Comparison of ENCODE assay signal across 9 mouse cellular contexts in the genomic region with DNA sequence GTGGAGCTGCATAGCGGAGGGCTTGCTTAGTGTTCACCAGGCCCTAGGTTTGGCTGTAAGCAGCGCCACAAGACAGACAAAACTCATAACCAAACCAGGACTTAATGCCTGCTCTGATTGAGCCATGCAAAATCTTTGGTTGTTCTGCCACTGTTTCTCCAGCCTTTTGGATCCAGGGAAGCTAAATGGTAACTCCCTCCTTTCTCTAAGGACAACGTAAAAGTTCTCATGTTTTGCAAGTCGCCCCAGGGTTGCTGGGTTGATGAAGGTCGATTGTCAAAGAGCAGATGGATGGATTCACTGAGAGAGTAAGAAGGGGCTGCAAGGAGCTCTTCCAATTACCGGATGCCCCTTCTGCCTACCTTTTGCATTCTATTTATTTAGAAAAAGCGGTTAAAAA. TPM values are rescaled to one million over a fixed set of nuclear protein-coding genes. Genes with fewer than 3 reads are reported as not detected.
DNase-seq lines count a peak whose midpoint lies in the region; ATAC-seq and TF ChIP-seq lines count a peak whose summit lies in the region.
"Had no signal": no experiment of that assay in that cellular context is flagged by ENCODE, and none has a peak within 500 bp of the region (broad histone marks: within the 10 kb centered on the region; RNA-seq: fewer than 3 reads in every experiment).

No protein-coding gene starts in this region.

- peak overlapping the region; percentile 54 for H3K4me2 ChIP-seq in forebrain, embryonic 15.5 days (replicated peaks)
- H3K4me2 ChIP-seq in liver, embryonic 15.5 days = peak overlapping the region; percentile 97

- in situ Hi-C loops in ES-E14 (cut with MboI; ENCODE audit: low sequenced_read_pairs in 2 of 2, unreplicated experiment in 2 of 2) = no loop called here

- H3K27ac ChIP-seq in ES-E14 (ENCODE audit: insufficient read depth, low read depth, low read length, poor library complexity, severe bottlenecking) = no peak overlapping the region
- H3K27ac ChIP-seq in forebrain, embryonic 15.5 days (replicated peaks) = peak overlapping the region; percentile 73; the same call in 1 of the 2 replicates
- H3K27ac ChIP-seq in liver, embryonic 15.5 days (replicated peaks) = peak overlapping the region; percentile 53; the same call in 1 of the 2 replicates

- no peaks in the 10 kb centered on the region for H3K9me3 ChIP-seq in erythroblast, embryonic 14.5 days (ENCODE audit: control insufficient read depth, low read length)
- no peaks in the 10 kb centered on the region for H3K9me3 ChIP-seq in ES-E14 (ENCODE audit: control insufficient read depth, insufficient read depth, low read depth, low read length)
- H3K9me3 ChIP-seq in forebrain, embryonic 15.5 days = no peaks in the 10 kb centered on the region
- no peaks in the 10 kb centered on the region for H3K9me3 ChIP-seq in liver, embryonic 15.5 days (replicated peaks)

- H3K9ac ChIP-seq in ES-E14 (ENCODE audit: insufficient read depth, low read depth, low read length, poor library complexity, severe bottlenecking) = no peak overlapping the region; the same call in 1 of the 2 replicates
- peak overlapping the region; percentile 63 for H3K9ac ChIP-seq in forebrain, embryonic 15.5 days (replicated peaks)
- peak overlapping the region; percentile 63; the same call in 1 of the 2 replicates for H3K9ac ChIP-seq in liver, embryonic 15.5 days

- DNase-seq in ES-E14 (ENCODE audit: low read depth, low spot score) = no peak
- no peak for DNase-seq in c-Kit-positive CD71-positive TER-119-positive erythroid progenitor cells, embryonic 14.5 days (ENCODE audit: low spot score)
- DNase-seq in cerebellum, adult 8-10 months = no peak
- DNase-seq in urinary bladder, postnatal 36 days (ENCODE audit: low spot score in 2 of 2) = no peak

- H3K27me3 ChIP-seq in erythroblast, embryonic 14.5 days (ENCODE audit: control insufficient read depth) = peaks cover 17% of the 10 kb centered on the region
- no peaks in the 10 kb centered on the region for H3K27me3 ChIP-seq in forebrain, embryonic 15.5 days
- no peaks in the 10 kb centered on the region for H3K27me3 ChIP-seq in liver, embryonic 15.5 days

- H3K4me3 ChIP-seq in erythroblast, embryonic 14.5 days (replicated peaks) = peak overlapping the region; percentile 71
- H3K4me3 ChIP-seq in ES-E14 (ENCODE audit: insufficient read depth in 1 of 2, low read depth in 1 of 2, low read length in 2 of 2, poor library complexity in 1 of 2, severe bottlenecking in 1 of 2) = peak overlapping the region; percentile 73 to 92; a peak in 3 of 4 replicates
- H3K4me3 ChIP-seq in forebrain, embryonic 15.5 days = peak overlapping the region; percentile 54
- H3K4me3 ChIP-seq in liver, embryonic 15.5 days (replicated peaks) = peak overlapping the region; percentile 69

- no peak for ATAC-seq in erythroblast, adult 5-6 weeks (replicated peaks; ENCODE audit: low FRiP score, poor library complexity, severe bottlenecking)
- no peak for ATAC-seq in forebrain, embryonic 15.5 days (replicated peaks)
- ATAC-seq in liver, embryonic 15.5 days (ENCODE audit: insufficient read depth) = no peak

- peaks cover 52% of the 10 kb centered on the region for H3K4me1 ChIP-seq in erythroblast, embryonic 14.5 days (ENCODE audit: control insufficient read depth)
- peaks cover 2 to 11% of the 10 kb centered on the region in 2 experiments; a peak in 2 of 4 replicates for H3K4me1 ChIP-seq in ES-E14 (ENCODE audit: control insufficient read depth in 2 of 2, insufficient read depth in 2 of 2, low read length in 2 of 2, poor library complexity in 1 of 2)
- H3K4me1 ChIP-seq in forebrain, embryonic 15.5 days = peaks cover 36% of the 10 kb centered on the region
- H3K4me1 ChIP-seq in liver, embryonic 15.5 days (replicated peaks) = peaks cover 61% of the 10 kb centered on the region

- H3K36me3 ChIP-seq in erythroblast, embryonic 14.5 days (ENCODE audit: control insufficient read depth) = no peaks in the 10 kb centered on the region; the same call in 1 of the 2 replicates
- no peaks in the 10 kb centered on the region for H3K36me3 ChIP-seq in ES-E14 (ENCODE audit: control insufficient read depth, insufficient read depth, low read length, poor library complexity, severe bottlenecking)
- no peaks in the 10 kb centered on the region for H3K36me3 ChIP-seq in forebrain, embryonic 15.5 days
- no peaks in the 10 kb centered on the region for H3K36me3 ChIP-seq in liver, embryonic 15.5 days (replicated peaks)

- 18% methylated on average over 7 of the region's 7 CpGs for WGBS in forebrain, embryonic 15.5 days
- 17% methylated on average over 7 of the region's 7 CpGs for WGBS in liver, embryonic 15.5 days (ENCODE audit: insufficient replicate concordance)

TF ChIP-seq in ES-E14, 5 proteins besides CTCF, POLR2A, EP300 and RAD21:
- no peak for TF ChIP-seq ZC3H11A (IDR thresholded peaks at IDR 0.05; ENCODE audit: borderline replicate concordance, low read depth, low read length)
- no peak for TF ChIP-seq HCFC1 (IDR thresholded peaks at IDR 0.05; ENCODE audit: borderline replicate concordance, insufficient read depth, low read length)
- TF ChIP-seq CHD2 (IDR thresholded peaks at IDR 0.05; ENCODE audit: low read depth, low read length) = no peak
- TF ChIP-seq MAFK (IDR thresholded peaks at IDR 0.05; ENCODE audit: insufficient read depth, low read depth, low read length) = no peak
- TF ChIP-seq ZNF384 (IDR thresholded peaks at IDR 0.05; ENCODE audit: low read depth, low read length) = no peak
TF ChIP-seq in ES-E14: peak in this region for 0.

RNA-seq across cellular contexts. Expression of gene Lipe, which starts 3.8 kb away (rescaled TPM):
- polyA plus RNA-seq in erythroblast, embryonic 14.5 days (2012) = 0.22 and 0.32 TPM in 2 replicates
- total RNA-seq in erythroblast, adult 5-6 weeks (2015; ENCODE audit: low replicate concordance) = 2.5 and 11.3 TPM in 2 replicates
- total RNA-seq in erythroblast, adult 5-6 weeks (2017; ENCODE audit: low replicate concordance) = 4.5 and 6.7 TPM in 2 replicates
- 3.8 and 4.7 TPM in 2 replicates for total RNA-seq in ES-E14 (2012; rRNA removed)
- polyA plus RNA-seq in forebrain, embryonic 15.5 days (2015; fragmentation: Nextera tagmentation; extraction: Ambion mirVana) = 15.4 and 16.1 TPM in 2 replicates
- polyA plus RNA-seq in liver, embryonic 15.5 days (2015; fragmentation: Nextera tagmentation; extraction: Ambion mirVana) = 3.4 and 3.8 TPM in 2 replicates

RNA-seq across cellular contexts. Expression of gene Cxcl17, which starts 17.9 kb away (rescaled TPM):
- not detected in 2 replicates for polyA plus RNA-seq in erythroblast, embryonic 14.5 days (2012)
- total RNA-seq in erythroblast, adult 5-6 weeks (2015; ENCODE audit: low replicate concordance) = not detected in 2 replicates
- total RNA-seq in erythroblast, adult 5-6 weeks (2017; ENCODE audit: low replicate concordance) = not detected in 2 replicates
- total RNA-seq in ES-E14 (2012; rRNA removed) = 0.31 TPM in 1 of 2 replicates, not detected in the other
- 0.39 and 0.60 TPM in 2 replicates for polyA plus RNA-seq in forebrain, embryonic 15.5 days (2015; fragmentation: Nextera tagmentation; extraction: Ambion mirVana)
- polyA plus RNA-seq in liver, embryonic 15.5 days (2015; fragmentation: Nextera tagmentation; extraction: Ambion mirVana) = not detected in 2 replicates

RNA-seq across cellular contexts. Expression of gene Cnfn, which starts 25.2 kb away (rescaled TPM):
- not detected in 2 replicates for polyA plus RNA-seq in erythroblast, embryonic 14.5 days (2012)
- not detected in 2 replicates for total RNA-seq in erythroblast, adult 5-6 weeks (2015; ENCODE audit: low replicate concordance)
- total RNA-seq in erythroblast, adult 5-6 weeks (2017; ENCODE audit: low replicate concordance) = not detected in 2 replicates
- total RNA-seq in ES-E14 (2012; rRNA removed) = not detected in 2 replicates
- not detected in 2 replicates for polyA plus RNA-seq in forebrain, embryonic 15.5 days (2015; fragmentation: Nextera tagmentation; extraction: Ambion mirVana)
- 0.24 TPM in 1 of 2 replicates, not detected in the other for polyA plus RNA-seq in liver, embryonic 15.5 days (2015; fragmentation: Nextera tagmentation; extraction: Ambion mirVana)
- total RNA-seq: heart, adult 18-20 months had no signal
